Mouse (Mus musculus): ENCODE results near the gene Mab21l3.
"Not testable (repeated sequence)": the region's sequence is repeated elsewhere in the genome, so short reads cannot be mapped to it uniquely, and the experiment has no call there.

- not testable (repeated sequence) for TF ChIP-seq ZC3H11A (IDR thresholded peaks at IDR 0.05; ENCODE audit: borderline replicate concordance, low read depth, low read length); HCFC1 (IDR thresholded peaks at IDR 0.05; ENCODE audit: borderline replicate concordance, insufficient read depth, low read length); CHD2 (IDR thresholded peaks at IDR 0.05; ENCODE audit: low read depth, low read length)
Measured at GRCm38 (mm10) chr3:101820708-101821107, 28.1 kb downstream of the Mab21l3 start.

Data from ES-E14 (cell line).